Mouse (Mus musculus): ENCODE measurements around the gene Iqcm.
"Not testable (repeated sequence)": the region's sequence is repeated elsewhere in the genome, so short reads cannot be mapped to it uniquely, and the experiment has no call there.

The Iqcm gene

GRCm38 (mm10) chr8:75448394-75448793 is at the start of gene Iqcm:
Gene Iqcm (plus strand): TSS chr8:75448694.
- no peak for DNase-seq (ENCODE audit: inconsistent ontology term)

- no peak for DNase-seq (ENCODE audit: inconsistent ontology term)
Measured at GRCm38 (mm10) chr8:75406489-75406888, 42.0 kb upstream of the Iqcm start, which contains the start of gene Gm10358. Gene Gm10358 (minus strand): TSS chr8:75406589.

GRCm38 (mm10) chr8:75415696-75416095 is 32.8 kb upstream of the Iqcm start:
- not testable (repeated sequence) for DNase-seq (ENCODE audit: inconsistent ontology term)

GRCm38 (mm10) chr8:75476756-75477155 is 28.3 kb downstream of the Iqcm start:
- no peak for DNase-seq (ENCODE audit: inconsistent ontology term)

GRCm38 (mm10) chr8:75489035-75489678 is 40.7 kb downstream of the Iqcm start:
- no peak for DNase-seq (ENCODE audit: inconsistent ontology term)

- DNase-seq (ENCODE audit: inconsistent ontology term) = no peak
Measured at GRCm38 (mm10) chr8:75509299-75509698, 60.8 kb downstream of the Iqcm start.

- no peak for DNase-seq (ENCODE audit: inconsistent ontology term)
Measured at GRCm38 (mm10) chr8:75513786-75514185, 65.3 kb downstream of the Iqcm start.

GRCm38 (mm10) chr8:75549284-75549683 is 100.8 kb downstream of the Iqcm start:
- DNase-seq (ENCODE audit: inconsistent ontology term) = no peak

- no peak for DNase-seq (ENCODE audit: inconsistent ontology term)
Measured at GRCm38 (mm10) chr8:75596281-75596680, 147.8 kb downstream of the Iqcm start.

- DNase-seq (ENCODE audit: inconsistent ontology term) = no peak
Measured at GRCm38 (mm10) chr8:75642958-75643357, 194.5 kb downstream of the Iqcm start.

- no peak for DNase-seq (ENCODE audit: inconsistent ontology term)
Measured at GRCm38 (mm10) chr8:75659287-75659686, 210.8 kb downstream of the Iqcm start.

GRCm38 (mm10) chr8:75746561-75746960 is 298.1 kb downstream of the Iqcm start:
- DNase-seq (ENCODE audit: inconsistent ontology term) = no peak

- no peak for DNase-seq (ENCODE audit: inconsistent ontology term)
Measured at GRCm38 (mm10) chr8:75755596-75755995, 307.1 kb downstream of the Iqcm start.

- DNase-seq (ENCODE audit: inconsistent ontology term) = peak; percentile 2
Measured at GRCm38 (mm10) chr8:75828468-75829132, 380.1 kb downstream of the Iqcm start.

- no peak for DNase-seq (ENCODE audit: inconsistent ontology term)
Measured at GRCm38 (mm10) chr8:75835245-75835644, 386.8 kb downstream of the Iqcm start.

- DNase-seq (ENCODE audit: inconsistent ontology term) = peak; percentile 0
Measured at GRCm38 (mm10) chr8:75917603-75918344, 469.3 kb downstream of the Iqcm start.

GRCm38 (mm10) chr8:75949166-75949565 is 500.7 kb downstream of the Iqcm start:
- DNase-seq (ENCODE audit: inconsistent ontology term) = no peak

GRCm38 (mm10) chr8:75956016-75956415 is 507.5 kb downstream of the Iqcm start:
- DNase-seq (ENCODE audit: inconsistent ontology term) = no peak

GRCm38 (mm10) chr8:76018501-76018900 is 570.0 kb downstream of the Iqcm start:
- no peak for DNase-seq (ENCODE audit: inconsistent ontology term)

Measured in Muller cell, postnatal 12 days (primary cell).